Mouse (Mus musculus) heart, embryonic 10.5 days (tissue): ENCODE results near the gene E330017A01Rik. TPM values are rescaled to one million over a fixed set of nuclear protein-coding genes. Genes with fewer than 3 reads are reported as not detected.
A peak's percentile ranks its signal among the peaks of the same experiment; 100 is the strongest.

Experiments used
- DNase-seq: peaks from one replicate; pipeline ENCODE4 v3.0.0-alpha.2; 2017; ENCODE audit warnings: low spot score
- H3K27ac ChIP-seq: fragments of 300-500 bp; sonication (generic); 2 replicates; pipeline ENCODE4 v1.5.1; 2016; ENCODE audit warnings: mild to moderate bottlenecking
- H3K27me3 ChIP-seq: fragments of 300-500 bp; sonication (generic); 2 replicates; pipeline ENCODE4 v1.6.1; 2016; ENCODE audit warnings: mild to moderate bottlenecking; ENCODE audit not compliant: poor library complexity, insufficient read depth, severe bottlenecking
- H3K36me3 ChIP-seq: fragments of 300-500 bp; sonication (generic); 2 replicates; pipeline ENCODE4 v1.6.1; 2016; ENCODE audit warnings: mild to moderate bottlenecking, moderate library complexity
- H3K4me1 ChIP-seq: fragments of 300-500 bp; sonication (generic); 2 replicates; pipeline ENCODE4 v1.6.1; 2016; ENCODE audit warnings: mild to moderate bottlenecking
- H3K4me3 ChIP-seq: fragments of 300-500 bp; sonication (generic); 2 replicates; pipeline ENCODE4 v1.5.1; 2016; ENCODE audit warnings: mild to moderate bottlenecking, moderate library complexity
- H3K9me3 ChIP-seq: fragments of 300-500 bp; sonication (generic); 2 replicates; pipeline ENCODE4 v1.6.1; 2016; ENCODE audit warnings: mild to moderate bottlenecking, moderate library complexity
- whole genome bisulfite sequencing: fragments of 180-500 bp; shearing (Covaris S2); methylation state at CpG from one replicate; pipeline ENCODE4 v1.1.7; 2016; 5-methylcytosine and 5-hydroxymethylcytosine counted together
- polyA plus RNA-seq: library from polyadenylated mRNA; unstranded; fragments of >200 nt; fragmentation: Nextera tagmentation; extraction: Ambion mirVana; gene quantifications from 2 replicates; pipeline ENCODE4 v1.2.1, GENCODE M21; 2016

Gene E330017A01Rik
- not detected in 2 replicates for polyA plus RNA-seq

- DNase-seq, result peak; percentile 38
- WGBS, result 81% methylated on average over 3 of the region's 3 CpGs
- no peak within 1 kb of the TSS for H3K27ac ChIP-seq
- no peaks in the 10 kb centered on the region for H3K27me3 ChIP-seq
- H3K36me3 ChIP-seq, result no peaks in the 10 kb centered on the region
- H3K9me3 ChIP-seq, result no peaks in the 10 kb centered on the region
- H3K4me1 ChIP-seq, result no peaks in the 10 kb centered on the region
- H3K4me3 ChIP-seq, result no peak within 1 kb of the TSS
Measured at GRCm38 (mm10) chr16:58638689-58639175, at the start of gene E330017A01Rik. Gene E330017A01Rik, minus strand, starts transcription at chr16:58638739.

GRCm38 (mm10) chr16:58685548-58686537, 47.3 kb upstream of the E330017A01Rik start:
- Histone ChIP-seq H3K27ac (no peak overlapping the region), H3K4me1 (peaks cover 3% of the 10 kb centered on the region; the same call in 1 of the 2 replicates), H3K27me3 (no peaks in the 10 kb centered on the region), H3K36me3 (peaks cover 7% of the 10 kb centered on the region), H3K9me3 (no peaks in the 10 kb centered on the region), H3K4me3 (no peak overlapping the region)
- no peak for DNase-seq
- 61% methylated on average over 20 of the region's 20 CpGs for WGBS

- peaks cover 3% of the 10 kb centered on the region; the same call in 1 of the 2 replicates for H3K4me1 ChIP-seq
- no peaks in the 10 kb centered on the region for H3K27me3 ChIP-seq
- H3K4me3 ChIP-seq, result no peak overlapping the region
- no peak overlapping the region for H3K27ac ChIP-seq
- H3K36me3 ChIP-seq, result peaks cover 13% of the 10 kb centered on the region
- no peaks in the 10 kb centered on the region for H3K9me3 ChIP-seq
- no peak for DNase-seq
Measured at GRCm38 (mm10) chr16:58684537-58684936, 46.0 kb upstream of the E330017A01Rik start.

- Histone ChIP-seq H3K4me1 (peaks cover 3% of the 10 kb centered on the region; the same call in 1 of the 2 replicates), H3K4me3 (no peak overlapping the region), H3K27ac (no peak overlapping the region), H3K9me3 (no peaks in the 10 kb centered on the region), H3K27me3 (no peaks in the 10 kb centered on the region), H3K36me3 (peaks cover 13% of the 10 kb centered on the region)
- WGBS, result 86% methylated on average over 4 of the region's 4 CpGs
- DNase-seq, result no peak
Measured at GRCm38 (mm10) chr16:58683911-58684310, 45.4 kb upstream of the E330017A01Rik start.

GRCm38 (mm10) chr16:58682870-58683269, 44.3 kb upstream of the E330017A01Rik start:
- Histone ChIP-seq H3K27ac (no peak overlapping the region), H3K36me3 (peaks cover 20% of the 10 kb centered on the region), H3K27me3 (no peaks in the 10 kb centered on the region), H3K9me3 (no peaks in the 10 kb centered on the region), H3K4me1 (peaks cover 3% of the 10 kb centered on the region; the same call in 1 of the 2 replicates), H3K4me3 (no peak overlapping the region)
- WGBS, result 77% methylated on average over 7 of the region's 7 CpGs
- no peak for DNase-seq

- H3K9me3 ChIP-seq, result no peaks in the 10 kb centered on the region
- H3K27ac ChIP-seq, result no peak overlapping the region
- DNase-seq, result no peak
- H3K27me3 ChIP-seq, result no peaks in the 10 kb centered on the region
- peaks cover 27% of the 10 kb centered on the region for H3K36me3 ChIP-seq
- 91% methylated on average over 6 of the region's 6 CpGs for WGBS
- no peak overlapping the region for H3K4me3 ChIP-seq
- peaks cover 3% of the 10 kb centered on the region; the same call in 1 of the 2 replicates for H3K4me1 ChIP-seq
Measured at GRCm38 (mm10) chr16:58682046-58682445, 43.5 kb upstream of the E330017A01Rik start.

GRCm38 (mm10) chr16:58678660-58679059, 40.1 kb upstream of the E330017A01Rik start:
- Histone ChIP-seq H3K27me3 (no peaks in the 10 kb centered on the region), H3K27ac (no peak overlapping the region), H3K36me3 (peaks cover 49% of the 10 kb centered on the region), H3K4me3 (no peak overlapping the region), H3K4me1 (peaks cover 8% of the 10 kb centered on the region; the same call in 1 of the 2 replicates), H3K9me3 (no peaks in the 10 kb centered on the region)
- peak; percentile 83 for DNase-seq
- WGBS, result 54% methylated on average over 7 of the region's 7 CpGs

- peak; percentile 68 for DNase-seq
- no peaks in the 10 kb centered on the region for H3K9me3 ChIP-seq
- 84% methylated on average over 5 of the region's 5 CpGs for WGBS
- H3K4me1 ChIP-seq, result peaks cover 8% of the 10 kb centered on the region; the same call in 1 of the 2 replicates
- H3K36me3 ChIP-seq, result peaks cover 57% of the 10 kb centered on the region
- H3K27me3 ChIP-seq, result no peaks in the 10 kb centered on the region
- H3K27ac ChIP-seq, result no peak overlapping the region
- H3K4me3 ChIP-seq, result no peak overlapping the region
Measured at GRCm38 (mm10) chr16:58677491-58677890, 39.0 kb upstream of the E330017A01Rik start.

- H3K36me3 ChIP-seq, result peaks cover 60% of the 10 kb centered on the region
- no peaks in the 10 kb centered on the region for H3K9me3 ChIP-seq
- no peaks in the 10 kb centered on the region for H3K27me3 ChIP-seq
- H3K4me1 ChIP-seq, result peaks cover 8% of the 10 kb centered on the region; the same call in 1 of the 2 replicates
- H3K4me3 ChIP-seq, result no peak overlapping the region
- peak; percentile 75 for DNase-seq
- no peak overlapping the region for H3K27ac ChIP-seq
- 33% methylated on average over 3 of the region's 3 CpGs for WGBS
Measured at GRCm38 (mm10) chr16:58676633-58677032, 38.1 kb upstream of the E330017A01Rik start.

- DNase-seq, result peak; percentile 73
- H3K36me3 ChIP-seq, result peaks cover 55% of the 10 kb centered on the region
- WGBS, result 68% methylated on average over 7 of the region's 7 CpGs
Measured at GRCm38 (mm10) chr16:58676156-58676555, 37.6 kb upstream of the E330017A01Rik start.

GRCm38 (mm10) chr16:58675256-58675655, 36.7 kb upstream of the E330017A01Rik start:
- no peak overlapping the region for H3K27ac ChIP-seq
- peaks cover 17% of the 10 kb centered on the region; the same call in 1 of the 2 replicates for H3K4me1 ChIP-seq
- H3K36me3 ChIP-seq, result peaks cover 48% of the 10 kb centered on the region
- DNase-seq, result peak; percentile 73
- no peaks in the 10 kb centered on the region for H3K27me3 ChIP-seq
- no peak overlapping the region for H3K4me3 ChIP-seq
- H3K9me3 ChIP-seq, result no peaks in the 10 kb centered on the region
- WGBS, result 92% methylated on average over 13 of the region's 13 CpGs

More at GRCm38 (mm10) chr16:58676156-58676555, 37.6 kb upstream of the E330017A01Rik start:
- no peaks in the 10 kb centered on the region for H3K27me3 ChIP-seq
- H3K27ac ChIP-seq, result no peak overlapping the region
- no peaks in the 10 kb centered on the region for H3K9me3 ChIP-seq
- peaks cover 12% of the 10 kb centered on the region; the same call in 1 of the 2 replicates for H3K4me1 ChIP-seq
- H3K4me3 ChIP-seq, result no peak overlapping the region

- Histone ChIP-seq H3K9me3 (no peaks in the 10 kb centered on the region), H3K27ac (no peak overlapping the region), H3K36me3 (peaks cover 48% of the 10 kb centered on the region), H3K4me1 (peaks cover 28% of the 10 kb centered on the region), H3K4me3 (no peak overlapping the region), H3K27me3 (no peaks in the 10 kb centered on the region)
- 94% methylated on average over 15 of the region's 15 CpGs for WGBS
- peak; percentile 67 for DNase-seq
Measured at GRCm38 (mm10) chr16:58673811-58674410, 35.4 kb upstream of the E330017A01Rik start.
